Mouse (Mus musculus): ENCODE measurements around the gene Rnf144b. TPM values are rescaled to one million over a fixed set of nuclear protein-coding genes. Genes with fewer than 3 reads are reported as not detected.

The Rnf144b gene
- polyA plus RNA-seq, 1 experiment from 2014 or later: 1.5 TPM

GRCm38 (mm10) chr13:47170811-47171555 lies 48.5 kb downstream of the Rnf144b start:
- 64% methylated on average over 13 of the region's 13 CpGs for WGBS
- H3K9me3 ChIP-seq (ENCODE audit: control insufficient read depth, low read depth, low read length): no peaks in the 10 kb centered on the region
- H3K4me1 ChIP-seq (ENCODE audit: control insufficient read depth, insufficient read depth, low read length): no peaks in the 10 kb centered on the region
- H3K4me3 ChIP-seq (ENCODE audit: low read depth, low read length): no peak overlapping the region
- ATAC-seq (ENCODE audit: insufficient number of reproducible peaks, insufficient read depth, low FRiP score, low read depth): no peak
- H3K36me3 ChIP-seq (ENCODE audit: control insufficient read depth, insufficient read depth, low read length): no peaks in the 10 kb centered on the region
- no peak overlapping the region for H3K9ac ChIP-seq (replicated peaks; ENCODE audit: low read depth, low read length)
- no peaks in the 10 kb centered on the region for H3K27me3 ChIP-seq (ENCODE audit: control insufficient read depth, insufficient read depth, low read length)
- H3K4me2 ChIP-seq (replicated peaks; ENCODE audit: low read depth, low read length): no peak overlapping the region
- no peak overlapping the region for H3K27ac ChIP-seq (ENCODE audit: low read length)

- Histone ChIP-seq H3K36me3 (ENCODE audit: control insufficient read depth, insufficient read depth, low read length) (no peaks in the 10 kb centered on the region), H3K9me3 (ENCODE audit: control insufficient read depth, low read depth, low read length) (no peaks in the 10 kb centered on the region), H3K4me3 (ENCODE audit: low read depth, low read length) (no peak overlapping the region), H3K4me1 (ENCODE audit: control insufficient read depth, insufficient read depth, low read length) (no peaks in the 10 kb centered on the region), H3K27ac (ENCODE audit: low read length) (no peak overlapping the region), H3K27me3 (ENCODE audit: control insufficient read depth, insufficient read depth, low read length) (no peaks in the 10 kb centered on the region), H3K9ac (replicated peaks; ENCODE audit: low read depth, low read length) (no peak overlapping the region), H3K4me2 (replicated peaks; ENCODE audit: low read depth, low read length) (no peak overlapping the region)
- 69% methylated on average over 10 of the region's 10 CpGs for WGBS
- no peak for ATAC-seq (ENCODE audit: insufficient number of reproducible peaks, insufficient read depth, low FRiP score, low read depth)
Measured at GRCm38 (mm10) chr13:47172891-47173290, 50.4 kb downstream of the Rnf144b start.

GRCm38 (mm10) chr13:47178182-47178581 lies 55.7 kb downstream of the Rnf144b start:
- no peak overlapping the region for H3K4me3 ChIP-seq (ENCODE audit: low read depth, low read length)
- H3K27ac ChIP-seq (ENCODE audit: low read length): no peak overlapping the region
- H3K4me1 ChIP-seq (ENCODE audit: control insufficient read depth, insufficient read depth, low read length): no peaks in the 10 kb centered on the region
- no peak overlapping the region for H3K9ac ChIP-seq (replicated peaks; ENCODE audit: low read depth, low read length)
- 66% methylated on average over 8 of the region's 8 CpGs for WGBS
- H3K9me3 ChIP-seq (ENCODE audit: control insufficient read depth, low read depth, low read length): no peaks in the 10 kb centered on the region
- no peak for ATAC-seq (ENCODE audit: insufficient number of reproducible peaks, insufficient read depth, low FRiP score, low read depth)
- H3K4me2 ChIP-seq (replicated peaks; ENCODE audit: low read depth, low read length): no peak overlapping the region
- H3K27me3 ChIP-seq (ENCODE audit: control insufficient read depth, insufficient read depth, low read length): no peaks in the 10 kb centered on the region
- H3K36me3 ChIP-seq (ENCODE audit: control insufficient read depth, insufficient read depth, low read length): no peaks in the 10 kb centered on the region

GRCm38 (mm10) chr13:47180776-47181175 lies 58.3 kb downstream of the Rnf144b start:
- H3K36me3 ChIP-seq (ENCODE audit: control insufficient read depth, insufficient read depth, low read length): no peaks in the 10 kb centered on the region
- H3K4me3 ChIP-seq (ENCODE audit: low read depth, low read length): no peak overlapping the region
- no peak overlapping the region for H3K9ac ChIP-seq (replicated peaks; ENCODE audit: low read depth, low read length)
- H3K4me2 ChIP-seq (replicated peaks; ENCODE audit: low read depth, low read length): no peak overlapping the region
- H3K27ac ChIP-seq (ENCODE audit: low read length): no peak overlapping the region
- H3K4me1 ChIP-seq (ENCODE audit: control insufficient read depth, insufficient read depth, low read length): no peaks in the 10 kb centered on the region
- H3K27me3 ChIP-seq (ENCODE audit: control insufficient read depth, insufficient read depth, low read length): no peaks in the 10 kb centered on the region
- 73% methylated on average over 7 of the region's 7 CpGs for WGBS
- no peak for ATAC-seq (ENCODE audit: insufficient number of reproducible peaks, insufficient read depth, low FRiP score, low read depth)
- no peaks in the 10 kb centered on the region for H3K9me3 ChIP-seq (ENCODE audit: control insufficient read depth, low read depth, low read length)

- Histone ChIP-seq H3K4me3 (ENCODE audit: low read depth, low read length) (no peak overlapping the region), H3K36me3 (ENCODE audit: control insufficient read depth, insufficient read depth, low read length) (no peaks in the 10 kb centered on the region), H3K4me2 (replicated peaks; ENCODE audit: low read depth, low read length) (no peak overlapping the region), H3K27me3 (ENCODE audit: control insufficient read depth, insufficient read depth, low read length) (no peaks in the 10 kb centered on the region), H3K4me1 (ENCODE audit: control insufficient read depth, insufficient read depth, low read length) (no peaks in the 10 kb centered on the region), H3K9me3 (ENCODE audit: control insufficient read depth, low read depth, low read length) (no peaks in the 10 kb centered on the region), H3K9ac (replicated peaks; ENCODE audit: low read depth, low read length) (no peak overlapping the region), H3K27ac (ENCODE audit: low read length) (no peak overlapping the region)
- 90% methylated on average over 5 of the region's 5 CpGs for WGBS
- no peak for ATAC-seq (ENCODE audit: insufficient number of reproducible peaks, insufficient read depth, low FRiP score, low read depth)
Measured at GRCm38 (mm10) chr13:47182366-47182765, 59.9 kb downstream of the Rnf144b start.

GRCm38 (mm10) chr13:47183033-47183730 lies 60.7 kb downstream of the Rnf144b start:
- no peaks in the 10 kb centered on the region for H3K4me1 ChIP-seq (ENCODE audit: control insufficient read depth, insufficient read depth, low read length)
- no peaks in the 10 kb centered on the region for H3K27me3 ChIP-seq (ENCODE audit: control insufficient read depth, insufficient read depth, low read length)
- no peaks in the 10 kb centered on the region for H3K36me3 ChIP-seq (ENCODE audit: control insufficient read depth, insufficient read depth, low read length)
- no peak overlapping the region for H3K27ac ChIP-seq (ENCODE audit: low read length)
- H3K4me2 ChIP-seq (replicated peaks; ENCODE audit: low read depth, low read length): no peak overlapping the region
- no peak overlapping the region for H3K4me3 ChIP-seq (ENCODE audit: low read depth, low read length)
- no peak overlapping the region for H3K9ac ChIP-seq (replicated peaks; ENCODE audit: low read depth, low read length)
- ATAC-seq (ENCODE audit: insufficient number of reproducible peaks, insufficient read depth, low FRiP score, low read depth): no peak
- whole genome bisulfite sequencing: 81% methylated on average over 9 of the region's 9 CpGs
- no peaks in the 10 kb centered on the region for H3K9me3 ChIP-seq (ENCODE audit: control insufficient read depth, low read depth, low read length)

- 70% methylated on average over 9 of the region's 9 CpGs for WGBS
- H3K4me1 ChIP-seq (ENCODE audit: control insufficient read depth, insufficient read depth, low read length): no peaks in the 10 kb centered on the region
- no peak for ATAC-seq (ENCODE audit: insufficient number of reproducible peaks, insufficient read depth, low FRiP score, low read depth)
- H3K9ac ChIP-seq (replicated peaks; ENCODE audit: low read depth, low read length): no peak overlapping the region
- H3K36me3 ChIP-seq (ENCODE audit: control insufficient read depth, insufficient read depth, low read length): no peaks in the 10 kb centered on the region
- H3K4me3 ChIP-seq (ENCODE audit: low read depth, low read length): no peak overlapping the region
- no peaks in the 10 kb centered on the region for H3K27me3 ChIP-seq (ENCODE audit: control insufficient read depth, insufficient read depth, low read length)
- H3K4me2 ChIP-seq (replicated peaks; ENCODE audit: low read depth, low read length): no peak overlapping the region
- H3K27ac ChIP-seq (ENCODE audit: low read length): no peak overlapping the region
- no peaks in the 10 kb centered on the region for H3K9me3 ChIP-seq (ENCODE audit: control insufficient read depth, low read depth, low read length)
Measured at GRCm38 (mm10) chr13:47183771-47184170, 61.3 kb downstream of the Rnf144b start.

- WGBS: 81% methylated on average over 4 of the region's 4 CpGs
- Histone ChIP-seq H3K27ac (ENCODE audit: low read length) (no peak overlapping the region), H3K9me3 (ENCODE audit: control insufficient read depth, low read depth, low read length) (no peaks in the 10 kb centered on the region), H3K4me1 (ENCODE audit: control insufficient read depth, insufficient read depth, low read length) (no peaks in the 10 kb centered on the region), H3K4me2 (replicated peaks; ENCODE audit: low read depth, low read length) (no peak overlapping the region), H3K27me3 (ENCODE audit: control insufficient read depth, insufficient read depth, low read length) (no peaks in the 10 kb centered on the region), H3K9ac (replicated peaks; ENCODE audit: low read depth, low read length) (no peak overlapping the region), H3K4me3 (ENCODE audit: low read depth, low read length) (no peak overlapping the region), H3K36me3 (ENCODE audit: control insufficient read depth, insufficient read depth, low read length) (no peaks in the 10 kb centered on the region)
- no peak for ATAC-seq (ENCODE audit: insufficient number of reproducible peaks, insufficient read depth, low FRiP score, low read depth)
Measured at GRCm38 (mm10) chr13:47187836-47188235, 65.4 kb downstream of the Rnf144b start.
